Comparison of ENCODE assay signal across 8 mouse cellular contexts in the genomic region with DNA sequence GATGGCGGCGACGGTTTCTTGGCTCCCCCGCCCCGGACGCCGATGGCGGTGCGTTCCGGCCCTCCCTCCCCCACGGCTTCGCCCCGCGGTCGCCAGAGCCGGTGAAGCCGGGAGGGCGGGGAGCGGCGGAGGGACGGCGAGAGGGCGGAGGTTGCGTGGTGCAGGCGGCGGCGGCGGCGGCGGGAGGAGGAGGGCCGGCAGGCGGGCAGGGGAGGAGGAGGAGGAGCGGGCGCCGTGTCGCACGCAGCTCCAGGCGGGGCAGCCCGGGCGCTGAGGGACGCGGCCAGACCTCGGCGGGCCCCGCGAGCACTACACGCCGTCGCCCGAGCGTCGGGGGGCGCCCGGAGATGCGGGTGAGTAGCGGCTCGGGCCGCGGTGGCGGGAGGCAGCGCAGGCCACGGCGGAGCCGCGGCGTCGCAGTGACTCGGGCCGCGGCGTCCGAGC. TPM values are rescaled to one million over a fixed set of nuclear protein-coding genes. Genes with fewer than 3 reads are reported as not detected.
DNase-seq lines count a peak whose midpoint lies in the region; ATAC-seq and TF ChIP-seq lines count a peak whose summit lies in the region.

No protein-coding gene starts in this region.

- no peaks in the 10 kb centered on the region for H3K9me3 ChIP-seq in heart, embryonic 13.5 days
- no peaks in the 10 kb centered on the region for H3K9me3 ChIP-seq in liver, embryonic 12.5 days (replicated peaks)
- no peaks in the 10 kb centered on the region for H3K9me3 ChIP-seq in stomach, embryonic 14.5 days (ENCODE audit: control insufficient read depth, low read depth, low read length)

- no peak for TF ChIP-seq CTCF in bone marrow macrophage, adult 2 months (IDR thresholded peaks at IDR 0.05; ENCODE audit: low read depth, low read length)

- peak; percentile 83 for DNase-seq in CD4-positive helper T cell, adult 2 months (ENCODE audit: low read depth, low spot score)
- peak; percentile 89 for DNase-seq in kidney, postnatal 10 days
- peak; percentile 78 for DNase-seq in naive thymus-derived CD4-positive, alpha-beta T cell, adult 2 months (ENCODE audit: low read depth)

- peak overlapping the region; percentile 63 for H3K27ac ChIP-seq in bone marrow macrophage, adult 2 months (ENCODE audit: insufficient read depth, low read depth, low read length)
- peak overlapping the region; percentile 97 for H3K27ac ChIP-seq in heart, embryonic 13.5 days (replicated peaks)
- H3K27ac ChIP-seq in liver, embryonic 12.5 days, result peak overlapping the region; percentile 95
- peak overlapping the region; percentile 98 for H3K27ac ChIP-seq in stomach, embryonic 14.5 days (ENCODE audit: low read length)

- peak overlapping the region; percentile 99 for H3K9ac ChIP-seq in heart, embryonic 13.5 days
- peak overlapping the region; percentile 100 for H3K9ac ChIP-seq in liver, embryonic 12.5 days
- H3K9ac ChIP-seq in stomach, embryonic 14.5 days (replicated peaks; ENCODE audit: low read depth, low read length), result peak overlapping the region; percentile 99

- ATAC-seq in erythroblast, adult 5-6 weeks (replicated peaks; ENCODE audit: low FRiP score, poor library complexity, severe bottlenecking), result peak; percentile 87
- ATAC-seq in heart, embryonic 13.5 days (ENCODE audit: extremely low read depth, insufficient number of reproducible peaks, low FRiP score, low TSS enrichment), result peak; percentile 83
- ATAC-seq in liver, embryonic 12.5 days, result peak; percentile 90
- ATAC-seq in stomach, embryonic 14.5 days (ENCODE audit: insufficient number of reproducible peaks, insufficient read depth, low FRiP score, low read depth), result peak; percentile 92

- no peak for TF ChIP-seq POLR2A in bone marrow macrophage, adult 2 months (IDR thresholded peaks at IDR 0.05; ENCODE audit: borderline replicate concordance, low read depth, low read length)

- no peaks in the 10 kb centered on the region for H3K27me3 ChIP-seq in heart, embryonic 13.5 days (replicated peaks)
- no peaks in the 10 kb centered on the region for H3K27me3 ChIP-seq in liver, embryonic 12.5 days (replicated peaks)
- no peaks in the 10 kb centered on the region for H3K27me3 ChIP-seq in stomach, embryonic 14.5 days (ENCODE audit: control insufficient read depth, insufficient read depth, low read length)

- peak overlapping the region; percentile 96 for H3K4me3 ChIP-seq in bone marrow macrophage, adult 2 months (ENCODE audit: insufficient read depth, low read length)
- H3K4me3 ChIP-seq in heart, embryonic 13.5 days, result peak overlapping the region; percentile 99
- peak overlapping the region; percentile 96 for H3K4me3 ChIP-seq in liver, embryonic 12.5 days
- H3K4me3 ChIP-seq in stomach, embryonic 14.5 days (ENCODE audit: low read depth, low read length), result peak overlapping the region; percentile 94

- H3K36me3 ChIP-seq in heart, embryonic 13.5 days, result no peaks in the 10 kb centered on the region
- no peaks in the 10 kb centered on the region for H3K36me3 ChIP-seq in liver, embryonic 12.5 days
- no peaks in the 10 kb centered on the region for H3K36me3 ChIP-seq in stomach, embryonic 14.5 days (ENCODE audit: control insufficient read depth, insufficient read depth, low read length)

- peak overlapping the region; percentile 81 for H3K4me2 ChIP-seq in heart, embryonic 13.5 days
- peak overlapping the region; percentile 78 for H3K4me2 ChIP-seq in liver, embryonic 12.5 days
- H3K4me2 ChIP-seq in stomach, embryonic 14.5 days (replicated peaks; ENCODE audit: low read depth, low read length), result peak overlapping the region; percentile 65

- peaks cover 21% of the 10 kb centered on the region for H3K4me1 ChIP-seq in bone marrow macrophage, adult 2 months (ENCODE audit: control insufficient read depth, insufficient read depth, low read length)
- H3K4me1 ChIP-seq in heart, embryonic 13.5 days, result peaks cover 30% of the 10 kb centered on the region
- H3K4me1 ChIP-seq in liver, embryonic 12.5 days, result peaks cover 40% of the 10 kb centered on the region
- H3K4me1 ChIP-seq in stomach, embryonic 14.5 days (ENCODE audit: control insufficient read depth, insufficient read depth, low read length), result peaks cover 11% of the 10 kb centered on the region

- WGBS in heart, embryonic 13.5 days, result 1% methylated on average over 59 of the region's 72 CpGs
- under 1% methylated on average over 50 of the region's 72 CpGs for WGBS in liver, embryonic 12.5 days (ENCODE audit: insufficient replicate concordance)
- WGBS in stomach, embryonic 14.5 days, result 2% methylated on average over 26 of the region's 72 CpGs

RNA-seq across cellular contexts. Expression of a gene that starts 1.0 kb away (rescaled TPM):
- polyA plus RNA-seq in bone marrow macrophage, adult 2 months (2012; ENCODE audit: insufficient read depth, insufficient read length, missing spikeins), result 84.5 and 108 TPM in 2 replicates
- 69.8 and 122 TPM in 2 replicates for total RNA-seq in erythroblast, adult 5-6 weeks (2015; ENCODE audit: low replicate concordance)
- 30.0 and 43.9 TPM in 2 replicates for total RNA-seq in erythroblast, adult 5-6 weeks (2017; ENCODE audit: low replicate concordance)
- polyA plus RNA-seq in heart, embryonic 13.5 days (2015; fragmentation: Nextera tagmentation; extraction: Ambion mirVana), result 92.0 and 92.5 TPM in 2 replicates
- polyA plus RNA-seq in liver, embryonic 12.5 days (2016; fragmentation: Nextera tagmentation; extraction: Ambion mirVana), result 95.5 and 99.5 TPM in 2 replicates
- 134 and 141 TPM in 2 replicates for polyA plus RNA-seq in stomach, embryonic 14.5 days (2014; fragmentation: Nextera tagmentation; extraction: Ambion mirVana)

Comparison
In these comparisons a context has a peak if more than half of its experiments do, and no peak if none do; other contexts are left out.
1. Peak in every context shown above with its lines: DNase-seq, ATAC-seq, H3K4me3 ChIP-seq and H3K27ac ChIP-seq.